Mouse (Mus musculus) neural tube, embryonic 15.5 days (tissue): ENCODE measurements at regions not wholly inside any gene's neighbourhood (a gene's known extent, or its start where the extent isn't known, plus 50 kb on each side); places are given as distances from the start of the nearest gene placed in this dataset.
A peak's percentile ranks its signal among the peaks of the same experiment; 100 is the strongest.

Experiments used
- ATAC-seq: fragments of 200-750 bp; cut with Nextera tagmentation; 2 replicates; pipeline ENCODE4 v1.8.0; 2017; ENCODE audit warnings: mild to moderate bottlenecking, moderate TSS enrichment, moderate library complexity; ENCODE audit not compliant: low FRiP score
- H3K27ac ChIP-seq: fragments of 300-500 bp; sonication (generic); replicated peaks from 2 replicates; pipeline ENCODE4 v1.5.1; 2015; ENCODE audit warnings: mild to moderate bottlenecking, inconsistent platforms
- H3K27me3 ChIP-seq: fragments of 300-500 bp; sonication (generic); replicated peaks from 2 replicates; pipeline ENCODE4 v1.6.1; 2015; ENCODE audit warnings: inconsistent platforms
- H3K36me3 ChIP-seq: fragments of 300-500 bp; sonication (generic); 2 replicates; pipeline ENCODE4 v1.6.1; 2015; ENCODE audit warnings: inconsistent platforms
- H3K4me1 ChIP-seq: fragments of 300-500 bp; sonication (generic); 2 replicates; pipeline ENCODE4 v1.6.1; 2015; ENCODE audit warnings: inconsistent platforms
- H3K4me2 ChIP-seq: fragments of 300-500 bp; sonication (generic); 2 replicates; pipeline ENCODE4 v1.6.1; 2015; ENCODE audit warnings: inconsistent platforms, mild to moderate bottlenecking, moderate library complexity
- H3K4me3 ChIP-seq: fragments of 300-500 bp; sonication (generic); replicated peaks from 2 replicates; pipeline ENCODE4 v1.5.1; 2015; ENCODE audit warnings: mild to moderate bottlenecking, inconsistent platforms
- H3K9ac ChIP-seq: fragments of 300-500 bp; sonication (generic); replicated peaks from 2 replicates; pipeline ENCODE4 v1.6.1; 2015; ENCODE audit warnings: mild to moderate bottlenecking, inconsistent platforms
- H3K9me3 ChIP-seq: fragments of 300-500 bp; sonication (generic); replicated peaks from 2 replicates; pipeline ENCODE4 v1.6.1; 2016; ENCODE audit warnings: inconsistent platforms
- WGBS: fragments of 180-500 bp; shearing (Covaris S2); methylation state at CpG from one replicate; pipeline ENCODE4 v1.1.7; 2015; ENCODE audit warnings: mixed read lengths; 5-methylcytosine and 5-hydroxymethylcytosine counted together

- Histone ChIP-seq H3K4me1 (no peaks in the 10 kb centered on the region), H3K4me2 (no peak overlapping the region), H3K27me3 (no peaks in the 10 kb centered on the region), H3K27ac (no peak overlapping the region), H3K9ac (no peak overlapping the region), H3K9me3 (no peaks in the 10 kb centered on the region), H3K36me3 (no peaks in the 10 kb centered on the region), H3K4me3 (no peak overlapping the region)
- 79% methylated on average over 4 of the region's 4 CpGs for WGBS
- ATAC-seq = no peak
These were observed 55.8 kb downstream of the Mid1ip1 start for GRCm38 (mm10) chrX:10770575-10770974.

DNA sequence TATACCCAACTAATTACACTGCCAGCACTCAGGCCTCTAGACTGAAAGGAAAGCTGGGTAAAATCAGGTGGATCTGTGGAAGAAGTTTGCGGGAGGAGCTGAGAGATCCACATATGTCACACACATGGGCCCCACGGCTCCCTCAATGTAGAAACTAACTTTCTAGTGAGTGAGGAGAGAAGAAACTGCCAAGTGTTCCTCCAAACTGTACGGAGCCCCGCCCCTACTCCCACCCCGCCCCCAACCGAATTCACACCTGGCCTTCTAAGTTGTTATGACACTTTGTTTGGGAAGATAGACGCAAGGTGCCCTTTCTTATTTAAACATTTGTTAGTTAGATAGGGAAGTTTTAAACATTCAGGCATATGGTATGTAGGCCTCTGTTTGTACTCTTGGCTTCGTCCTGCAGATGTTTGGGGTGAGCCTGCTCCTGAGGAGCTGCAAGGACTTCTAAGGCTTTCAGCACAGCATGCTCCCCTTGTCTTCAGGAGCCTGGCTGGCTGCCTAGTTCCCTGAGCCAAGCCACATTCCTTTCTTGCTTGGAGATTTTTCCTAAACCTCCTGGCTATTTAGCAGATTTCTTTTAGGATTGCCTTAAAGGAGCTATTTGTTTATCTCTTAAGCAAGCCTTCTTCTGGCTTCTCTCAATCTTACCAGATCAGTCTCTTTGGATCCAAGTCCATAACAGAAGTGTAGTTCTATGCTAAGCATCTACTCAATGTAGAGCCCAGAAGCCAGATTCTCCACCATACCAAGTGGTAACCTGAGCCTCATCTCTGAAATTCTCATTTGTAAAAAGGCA, 61.1 kb downstream of the Mid1ip1 start:
- no peak overlapping the region for H3K9ac ChIP-seq
- H3K9me3 ChIP-seq = no peaks in the 10 kb centered on the region
- WGBS = 61% methylated on average over 8 of the region's 8 CpGs
- H3K4me2 ChIP-seq = no peak overlapping the region
- ATAC-seq = no peak
- no peaks in the 10 kb centered on the region for H3K4me1 ChIP-seq
- H3K27me3 ChIP-seq = no peaks in the 10 kb centered on the region
- H3K4me3 ChIP-seq = no peak overlapping the region
- no peaks in the 10 kb centered on the region for H3K36me3 ChIP-seq
- H3K27ac ChIP-seq = no peak overlapping the region

DNA sequence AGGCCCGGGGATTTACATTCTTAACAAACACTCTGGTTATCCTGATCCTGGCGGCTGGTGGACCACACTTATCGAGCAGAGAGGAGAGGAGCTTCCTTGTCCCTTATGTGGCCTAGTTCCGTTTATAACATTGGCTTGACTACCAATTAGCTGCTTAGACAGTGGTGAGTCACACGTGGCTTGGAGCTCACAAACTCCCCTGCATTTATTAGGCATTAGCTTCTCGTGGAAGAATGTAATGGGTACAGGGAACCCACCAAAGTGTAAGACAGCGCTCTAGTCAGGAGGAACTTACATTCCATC, 61.7 kb downstream of the Mid1ip1 start:
- no peaks in the 10 kb centered on the region for H3K27me3 ChIP-seq
- 45% methylated on average over 7 of the region's 7 CpGs for WGBS
- no peak for ATAC-seq
- no peaks in the 10 kb centered on the region for H3K9me3 ChIP-seq
- H3K4me2 ChIP-seq = no peak overlapping the region
- no peak overlapping the region for H3K27ac ChIP-seq
- H3K4me1 ChIP-seq = no peaks in the 10 kb centered on the region
- H3K9ac ChIP-seq = no peak overlapping the region
- H3K36me3 ChIP-seq = no peaks in the 10 kb centered on the region
- H3K4me3 ChIP-seq = no peak overlapping the region

DNA sequence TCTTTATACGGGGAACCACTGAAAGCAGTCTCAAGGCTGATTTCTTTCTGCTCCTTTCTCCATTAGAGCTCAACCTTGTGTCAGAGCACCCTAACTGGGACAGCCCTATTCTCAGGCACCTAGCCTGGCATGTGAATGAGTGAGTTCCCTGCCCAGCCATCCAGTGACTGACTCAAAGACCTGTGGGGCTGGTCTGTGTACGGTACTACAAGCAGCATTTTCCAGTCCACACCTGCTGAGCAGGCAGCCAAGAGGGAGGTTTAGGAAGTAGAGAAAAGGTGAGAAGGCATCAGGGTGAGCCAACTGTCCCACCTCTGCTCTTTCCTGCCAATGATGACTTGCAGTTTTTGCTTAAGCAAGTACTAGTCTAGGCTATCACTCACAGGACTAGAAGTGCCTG, 63.2 kb downstream of the Mid1ip1 start:
- H3K4me3 ChIP-seq = no peak overlapping the region
- no peak overlapping the region for H3K4me2 ChIP-seq
- no peak for ATAC-seq
- H3K4me1 ChIP-seq = no peaks in the 10 kb centered on the region
- H3K9me3 ChIP-seq = no peaks in the 10 kb centered on the region
- no peaks in the 10 kb centered on the region for H3K27me3 ChIP-seq
- no peak overlapping the region for H3K9ac ChIP-seq
- WGBS = 86% methylated on average over 2 of the region's 2 CpGs
- H3K36me3 ChIP-seq = no peaks in the 10 kb centered on the region
- H3K27ac ChIP-seq = no peak overlapping the region

DNA sequence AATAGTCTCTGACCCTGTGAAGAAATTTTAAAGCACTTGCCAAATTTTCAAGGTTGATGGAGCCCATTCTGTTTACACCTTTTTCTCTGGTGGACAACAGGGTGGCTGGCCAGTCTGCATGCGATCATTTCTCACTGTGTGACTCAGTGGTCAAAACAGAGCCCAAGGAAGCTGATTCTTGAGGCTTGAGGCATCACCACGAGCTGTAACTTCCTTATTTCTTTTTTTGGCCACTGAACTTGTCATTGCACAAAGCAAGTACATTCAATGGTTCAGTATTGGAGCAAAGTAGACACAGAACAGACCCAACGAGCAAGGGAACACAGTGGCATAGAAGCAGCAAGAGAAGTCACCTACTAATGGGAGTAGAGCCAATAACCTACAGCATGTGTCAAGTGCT, 71.5 kb downstream of the Mid1ip1 start:
- H3K9me3 ChIP-seq = no peaks in the 10 kb centered on the region
- H3K4me2 ChIP-seq = no peak overlapping the region
- no peaks in the 10 kb centered on the region for H3K27me3 ChIP-seq
- no peak overlapping the region for H3K4me3 ChIP-seq
- H3K4me1 ChIP-seq = no peaks in the 10 kb centered on the region
- 84% methylated on average over 3 of the region's 3 CpGs for WGBS
- H3K36me3 ChIP-seq = no peaks in the 10 kb centered on the region
- no peak overlapping the region for H3K9ac ChIP-seq
- ATAC-seq = no peak
- H3K27ac ChIP-seq = no peak overlapping the region

- no peaks in the 10 kb centered on the region for H3K9me3 ChIP-seq
- no peak for ATAC-seq
- H3K4me2 ChIP-seq = no peak overlapping the region
- no peaks in the 10 kb centered on the region for H3K27me3 ChIP-seq
- no peak overlapping the region for H3K9ac ChIP-seq
- H3K4me1 ChIP-seq = no peaks in the 10 kb centered on the region
- H3K36me3 ChIP-seq = no peaks in the 10 kb centered on the region
- H3K4me3 ChIP-seq = no peak overlapping the region
- no peak overlapping the region for H3K27ac ChIP-seq
- WGBS = 88% methylated on average over 2 of the region's 2 CpGs
These were observed 72.2 kb downstream of the Mid1ip1 start for GRCm38 (mm10) chrX:10787057-10787456.

GRCm38 (mm10) chrX:10820313-10820920, 105.6 kb downstream of the Mid1ip1 start:
- ATAC-seq = no peak
- no peaks in the 10 kb centered on the region for H3K36me3 ChIP-seq
- 78% methylated on average over 7 of the region's 7 CpGs for WGBS

DNA sequence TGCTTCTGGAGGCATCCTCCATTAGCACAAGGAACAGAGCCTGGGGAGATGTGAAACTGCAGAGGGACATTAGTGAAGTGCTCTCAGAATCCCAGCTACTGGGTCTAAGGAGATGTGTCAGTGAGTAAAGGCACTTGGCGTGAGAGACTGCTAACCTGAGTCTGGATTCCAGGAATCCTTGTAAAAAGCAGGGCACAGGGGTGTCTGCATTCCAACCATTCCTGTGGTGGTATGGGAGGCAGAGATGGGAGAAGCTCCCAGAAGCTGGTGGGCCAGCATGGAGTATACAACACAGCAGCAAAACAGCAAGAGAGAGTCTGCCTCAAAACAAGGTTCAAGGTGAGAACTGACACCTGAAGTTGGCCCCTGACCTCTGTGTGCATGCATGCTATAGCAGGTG, 118.9 kb downstream of the Mid1ip1 start:
- Histone ChIP-seq H3K36me3 (no peaks in the 10 kb centered on the region), H3K4me1 (no peaks in the 10 kb centered on the region), H3K9me3 (no peaks in the 10 kb centered on the region), H3K27ac (no peak overlapping the region), H3K9ac (no peak overlapping the region), H3K4me2 (no peak overlapping the region), H3K27me3 (no peaks in the 10 kb centered on the region), H3K4me3 (no peak overlapping the region)
- ATAC-seq = no peak
- WGBS = 80% methylated on average over 1 of the region's 1 CpGs

More at GRCm38 (mm10) chrX:10820313-10820920, 105.6 kb downstream of the Mid1ip1 start:
- no peaks in the 10 kb centered on the region for H3K4me1 ChIP-seq
- no peaks in the 10 kb centered on the region for H3K27me3 ChIP-seq
- H3K27ac ChIP-seq = no peak overlapping the region
- H3K9ac ChIP-seq = no peak overlapping the region
- H3K9me3 ChIP-seq = no peaks in the 10 kb centered on the region
- no peak overlapping the region for H3K4me2 ChIP-seq
- no peak overlapping the region for H3K4me3 ChIP-seq

DNA sequence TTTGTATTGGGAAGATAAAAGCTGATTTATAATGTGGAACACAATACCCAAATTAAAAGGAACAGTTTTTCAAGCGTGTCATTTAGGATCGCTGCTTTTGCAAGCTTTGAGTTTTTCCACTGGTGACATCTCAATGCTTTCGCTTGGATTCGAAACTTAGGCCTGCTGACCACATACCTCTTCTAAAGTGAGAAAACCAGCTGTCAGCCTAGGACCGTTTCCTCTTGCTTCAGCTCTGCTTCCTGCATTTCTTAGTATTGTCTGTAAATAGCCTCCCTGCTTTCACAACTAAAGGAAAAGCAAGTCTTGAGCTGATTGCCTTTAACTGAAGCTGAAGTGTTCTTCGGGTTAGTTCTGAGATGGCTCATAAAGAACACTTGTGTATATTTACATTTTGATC, 142.3 kb downstream of the Mid1ip1 start:
- H3K9ac ChIP-seq = no peak overlapping the region
- no peak overlapping the region for H3K4me2 ChIP-seq
- no peak overlapping the region for H3K27ac ChIP-seq
- H3K9me3 ChIP-seq = no peaks in the 10 kb centered on the region
- ATAC-seq = no peak
- H3K27me3 ChIP-seq = no peaks in the 10 kb centered on the region
- WGBS = 48% methylated on average over 6 of the region's 6 CpGs
- H3K4me1 ChIP-seq = no peaks in the 10 kb centered on the region
- no peaks in the 10 kb centered on the region for H3K36me3 ChIP-seq
- no peak overlapping the region for H3K4me3 ChIP-seq

DNA sequence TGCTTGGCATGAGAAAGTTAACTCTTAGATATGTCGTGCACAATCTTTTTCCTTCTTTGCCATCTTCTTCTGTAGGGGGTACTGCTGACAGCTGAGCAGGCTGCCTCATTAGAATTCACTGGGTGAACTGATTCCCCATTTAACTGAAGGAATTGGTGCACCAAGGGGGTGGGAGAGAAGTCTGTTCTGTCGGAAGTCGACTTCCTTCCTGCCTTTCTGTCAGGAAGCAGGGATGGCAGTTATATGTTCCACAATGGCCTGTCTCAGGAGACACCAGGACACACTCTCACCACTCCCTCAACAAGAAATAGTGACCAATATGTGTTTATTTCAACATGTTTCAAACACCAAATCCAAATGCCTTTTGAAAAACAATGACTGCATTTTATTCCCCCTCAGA, 142.9 kb downstream of the Mid1ip1 start:
- no peak for ATAC-seq
- H3K4me1 ChIP-seq = no peaks in the 10 kb centered on the region
- WGBS = 45% methylated on average over 3 of the region's 3 CpGs
- H3K4me3 ChIP-seq = no peak overlapping the region
- no peaks in the 10 kb centered on the region for H3K9me3 ChIP-seq
- H3K27me3 ChIP-seq = no peaks in the 10 kb centered on the region
- H3K27ac ChIP-seq = no peak overlapping the region
- no peak overlapping the region for H3K9ac ChIP-seq
- H3K36me3 ChIP-seq = no peaks in the 10 kb centered on the region
- H3K4me2 ChIP-seq = no peak overlapping the region

GRCm38 (mm10) chrX:10871613-10872012, 156.8 kb downstream of the Mid1ip1 start:
- Histone ChIP-seq H3K4me1 (no peaks in the 10 kb centered on the region), H3K4me3 (no peak overlapping the region), H3K9me3 (no peaks in the 10 kb centered on the region), H3K9ac (no peak overlapping the region), H3K4me2 (no peak overlapping the region), H3K36me3 (no peaks in the 10 kb centered on the region), H3K27me3 (no peaks in the 10 kb centered on the region), H3K27ac (no peak overlapping the region)
- no peak for ATAC-seq
- 77% methylated on average over 4 of the region's 4 CpGs for WGBS

DNA sequence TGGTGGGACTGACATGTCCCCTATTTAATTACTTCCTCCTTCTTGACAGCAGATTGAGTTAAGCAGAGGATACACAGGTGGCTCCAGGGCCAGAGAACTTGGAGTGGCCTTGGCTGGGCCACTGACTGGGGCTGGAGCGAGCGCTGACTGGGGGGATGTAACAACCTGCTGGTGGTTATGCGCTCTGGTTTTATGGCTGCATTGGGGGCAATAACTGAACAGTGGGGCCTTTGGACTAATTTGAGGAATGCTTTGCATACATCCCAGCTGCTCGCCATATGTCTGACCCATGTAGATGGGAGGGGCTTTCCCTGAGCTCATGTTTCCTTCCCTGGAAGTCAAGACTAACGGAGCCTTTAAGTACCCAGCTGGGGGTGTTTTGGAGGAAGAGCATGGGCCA, 163.0 kb downstream of the Mid1ip1 start:
- no peaks in the 10 kb centered on the region for H3K27me3 ChIP-seq
- ATAC-seq = peak; percentile 75; the same call in 1 of the 2 replicates
- WGBS = 48% methylated on average over 5 of the region's 5 CpGs
- H3K36me3 ChIP-seq = no peaks in the 10 kb centered on the region
- H3K4me1 ChIP-seq = 0 out of 2 replicates have a peak, but pooled peaks cover 5% of the 10 kb centered on the region
- no peaks in the 10 kb centered on the region for H3K9me3 ChIP-seq
- H3K4me2 ChIP-seq = no peak overlapping the region
- H3K4me3 ChIP-seq = no peak overlapping the region
- H3K27ac ChIP-seq = no peak overlapping the region
- H3K9ac ChIP-seq = no peak overlapping the region
